Mouse (Mus musculus): ENCODE measurements at regions not wholly inside any gene's neighbourhood (a gene's known extent, or its start where the extent isn't known, plus 50 kb on each side); places are given as distances from the start of the nearest gene placed in this dataset.

DNA sequence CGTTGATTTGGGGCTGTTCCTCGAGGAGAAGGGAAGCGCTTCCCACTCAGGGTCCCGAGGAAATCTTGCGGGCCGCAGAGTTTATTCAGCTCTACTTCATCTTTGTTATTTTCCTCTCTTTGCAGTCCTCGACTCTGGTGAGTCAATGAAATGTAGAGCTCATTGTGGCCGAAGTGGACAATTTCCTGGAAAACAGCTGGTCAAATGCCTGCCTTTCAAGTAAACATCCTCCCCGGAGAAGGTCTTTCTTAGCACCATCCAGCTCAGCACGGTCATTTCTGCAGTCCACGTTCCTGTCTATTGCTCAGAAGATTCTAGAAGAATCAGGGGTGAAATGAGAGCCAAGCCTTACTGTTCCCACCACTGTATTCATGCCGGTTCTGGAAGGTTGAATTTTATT lies 133.0 kb downstream of the Bcas1 start:
- TF ChIP-seq USF1 (IDR thresholded peaks at IDR 0.05; ENCODE audit: low read depth) = no peak
- no peak for TF ChIP-seq CTCF (IDR thresholded peaks at IDR 0.05; ENCODE audit: control insufficient read depth, insufficient read depth, insufficient read length)
- no peak for TF ChIP-seq FOSL1 (IDR thresholded peaks at IDR 0.05; ENCODE audit: insufficient read depth, low read length, poor library complexity, severe bottlenecking)
- no peak for TF ChIP-seq MAX (IDR thresholded peaks at IDR 0.05)
- no peak for TF ChIP-seq MYOG (IDR thresholded peaks at IDR 0.05; ENCODE audit: control insufficient read depth, extremely low read depth, insufficient read length)
